Mouse (Mus musculus) brain, embryonic 14.5 days (tissue): Measurements from ENCODE around the gene Mbnl2.

Experiments used
- CTCF ChIP-seq: fragments of 200-500 bp; IDR thresholded peaks from 2 replicates; pipeline ENCODE4 v1.5.1; 2012; ENCODE audit warnings: inconsistent platforms, mild to moderate bottlenecking, moderate library complexity, borderline replicate concordance; ENCODE audit not compliant: insufficient read depth, insufficient read length; ENCODE audit errors: extremely low read depth
- POLR2A ChIP-seq: fragments of 200-500 bp; IDR thresholded peaks from 2 replicates; pipeline ENCODE4 v1.6.1; 2012; ENCODE audit warnings: mild to moderate bottlenecking, inconsistent platforms, borderline replicate concordance; ENCODE audit not compliant: poor library complexity, insufficient read depth, insufficient read length, severe bottlenecking; ENCODE audit errors: extremely low read depth

DNA sequence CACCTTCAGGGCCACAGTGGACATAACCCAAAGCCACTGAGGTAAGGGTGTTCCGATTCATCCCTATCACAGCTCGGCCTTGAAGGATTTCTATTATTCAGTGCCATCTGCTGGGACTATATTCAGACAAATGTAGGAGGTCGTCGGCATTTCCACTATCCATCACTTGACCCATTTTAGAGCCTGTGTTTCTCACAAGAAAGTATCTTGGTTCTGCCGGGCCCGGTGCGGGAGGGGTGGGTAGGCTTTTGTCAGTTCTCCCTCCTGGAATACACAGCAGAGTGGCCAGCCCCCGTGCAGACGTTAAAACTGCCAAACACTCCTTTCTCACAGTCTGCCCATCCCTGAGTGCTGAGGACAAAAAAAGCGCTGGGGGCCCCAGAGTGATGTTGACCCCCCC lies 134.4 kb downstream of the Mbnl2 start:
- TF ChIP-seq CTCF (no peak), POLR2A (no peak)
